Mouse (Mus musculus): ENCODE measurements around the gene Gm7138. TPM values are rescaled to one million over a fixed set of nuclear protein-coding genes. Genes with fewer than 3 reads are reported as not detected.
"Not testable (repeated sequence)": the region's sequence is repeated elsewhere in the genome, so short reads cannot be mapped to it uniquely, and the experiment has no call there.

Gm7138 gene
- total RNA-seq (2021) = not detected

DNA sequence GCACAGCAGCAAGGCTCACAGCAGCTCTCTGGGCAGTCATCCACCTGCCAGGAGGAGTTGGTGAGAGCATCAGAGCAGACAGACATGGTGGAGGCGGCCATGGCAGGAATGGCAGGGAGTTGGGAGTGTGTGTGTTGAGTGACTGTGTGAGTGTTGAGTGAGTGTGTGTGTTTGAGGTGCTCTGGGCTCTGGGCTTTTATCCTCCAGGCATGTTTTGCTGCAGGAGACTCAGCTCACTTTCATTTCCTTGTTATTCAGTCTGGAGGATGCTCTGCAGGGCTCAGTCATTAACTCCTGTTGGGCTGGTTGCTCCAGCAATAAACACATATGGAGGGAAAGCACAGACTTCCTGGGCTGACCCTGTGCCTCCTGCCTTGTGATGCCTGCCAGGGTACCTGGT is at the start of gene Gm7138:
TSS of gene Gm7138 (minus strand) at position 101 of the 400 bp plus-strand sequence.
- intact Hi-C loops (cut with DNase I); DNase-seq (ENCODE audit: low spot score in 2 of 2): not testable (repeated sequence)

DNA sequence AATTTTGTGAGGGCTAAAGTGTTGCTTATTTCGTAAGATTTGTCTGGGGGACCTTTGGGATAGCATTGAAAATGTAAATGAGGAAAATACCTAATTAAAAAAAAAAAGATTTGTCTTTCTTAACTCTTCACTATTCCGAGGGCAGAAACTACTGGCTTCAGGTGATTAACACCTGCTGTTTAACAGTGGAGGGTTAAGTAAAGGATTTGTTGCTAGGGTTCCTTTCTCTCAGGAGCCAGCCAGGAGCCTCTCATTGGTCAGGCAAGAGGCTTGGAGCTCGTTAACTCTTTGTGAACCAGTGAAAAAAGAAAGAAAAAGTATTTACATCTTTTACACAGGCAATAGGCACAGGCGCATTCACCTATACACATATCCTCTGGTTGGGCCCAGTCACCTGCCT is 42.5 kb upstream of the Gm7138 start:
- DNase-seq (ENCODE audit: low spot score in 2 of 2) = no peak
- intact Hi-C loops (cut with DNase I) = no loop called here

DNA sequence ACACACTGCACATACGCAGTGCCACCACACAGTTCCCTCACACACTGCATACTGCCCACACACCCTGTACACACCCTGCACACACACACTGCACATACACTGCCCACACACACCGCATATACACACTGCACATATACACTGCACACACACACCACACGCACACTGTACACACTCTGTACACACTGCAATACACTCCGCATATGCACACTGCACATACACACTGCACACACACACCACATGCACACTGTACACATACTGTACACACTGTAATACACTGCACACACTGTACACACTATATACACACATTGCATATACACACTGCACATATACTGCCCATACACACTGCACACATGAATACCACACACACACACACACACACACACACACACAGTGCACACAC is 41.8 kb upstream of the Gm7138 start:
- DNase-seq (ENCODE audit: low spot score in 2 of 2) = no peak
- intact Hi-C loops (cut with DNase I) = no loop called here

DNA sequence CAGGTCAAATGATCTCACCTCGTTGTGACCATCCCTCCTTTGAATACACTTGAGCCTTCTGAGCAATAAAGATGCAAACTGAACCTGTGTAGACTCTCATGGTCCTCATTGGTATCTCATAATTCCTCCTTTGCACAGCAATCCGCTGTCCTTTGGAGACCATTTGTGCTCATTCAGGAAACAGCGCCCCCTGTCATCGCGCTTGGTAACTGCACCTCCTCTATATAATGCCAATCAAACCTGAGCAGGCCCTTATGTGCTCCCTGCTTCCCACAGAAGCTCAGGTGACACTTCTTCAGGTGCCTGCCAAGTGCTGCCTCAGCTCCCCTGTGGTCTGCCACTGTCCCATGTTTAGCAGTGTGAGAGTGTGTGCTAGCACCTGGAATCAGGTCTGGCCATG is 38.8 kb upstream of the Gm7138 start:
- intact Hi-C loops (cut with DNase I) = no loop called here
- no peak for DNase-seq (ENCODE audit: low spot score in 2 of 2)

DNA sequence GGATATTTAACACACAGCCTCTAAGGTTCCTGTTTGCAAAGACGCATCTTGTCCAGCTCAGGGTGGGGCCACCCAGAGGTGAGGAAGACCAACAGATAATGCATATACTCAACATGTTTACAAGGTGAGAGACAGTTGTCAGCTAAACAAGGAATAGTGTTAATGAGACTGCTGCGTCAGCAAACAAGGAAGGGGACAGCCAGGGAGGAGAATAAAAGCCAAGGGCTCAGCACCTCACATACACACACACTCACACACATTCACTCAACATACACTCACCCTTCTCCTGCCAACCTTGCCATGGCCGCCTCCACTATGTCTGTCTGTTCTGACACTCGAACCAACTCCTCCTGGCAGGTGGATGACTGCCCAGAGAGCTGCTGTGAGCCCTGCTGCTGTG is 37.6 kb upstream of the Gm7138 start, which contains the start of gene Gm2696:
TSS of gene Gm2696 (plus strand) at position 301 of the 400 bp plus-strand sequence.
- DNase-seq (ENCODE audit: low spot score in 2 of 2) = no peak
- intact Hi-C loops (cut with DNase I) = no loop called here

DNA sequence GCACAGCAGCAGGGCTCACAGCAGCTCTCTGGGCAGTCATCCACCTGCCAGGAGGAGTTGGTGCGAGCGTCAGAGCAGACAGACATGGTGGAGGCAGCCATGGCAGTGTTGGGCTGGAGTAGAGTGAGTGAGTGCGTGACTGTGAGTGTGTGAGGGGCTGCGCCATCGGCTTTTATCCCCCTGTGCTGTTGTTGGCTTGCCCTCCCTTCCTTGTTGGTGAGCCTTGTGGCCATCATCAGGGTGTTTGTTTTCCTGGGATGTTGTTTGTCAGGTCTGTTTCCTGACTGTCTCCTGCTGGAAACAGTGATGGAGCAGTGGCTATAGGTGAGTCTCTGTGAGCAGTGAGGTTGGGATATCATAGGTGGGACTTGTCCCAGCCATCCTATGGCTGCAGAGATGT is 35.0 kb upstream of the Gm7138 start, which contains the start of gene Gm9507:
TSS of gene Gm9507 (minus strand) at position 101 of the 400 bp plus-strand sequence.
- no peak for DNase-seq (ENCODE audit: low spot score in 2 of 2)
- intact Hi-C loops (cut with DNase I) = no loop called here

DNA sequence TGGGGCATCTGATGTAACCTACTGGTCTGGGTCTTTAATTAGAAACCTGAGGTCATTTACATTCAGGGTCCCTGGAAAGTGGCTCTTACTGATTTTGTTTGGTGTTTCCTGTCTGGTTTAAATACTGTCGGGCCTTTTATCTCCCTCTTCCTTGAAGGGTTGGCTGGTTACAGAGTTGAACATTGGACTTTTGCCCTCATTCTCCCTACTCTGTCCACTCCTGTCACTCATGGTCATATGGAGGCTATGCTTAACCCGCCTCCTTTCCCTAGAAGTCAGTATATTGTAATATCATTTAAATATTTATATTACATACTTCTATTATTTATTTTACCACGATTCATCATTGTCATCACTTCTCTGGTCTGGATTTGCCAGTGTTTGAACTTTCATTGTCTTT is 27.4 kb upstream of the Gm7138 start:
- intact Hi-C loops (cut with DNase I) = no loop called here
- DNase-seq (ENCODE audit: low spot score in 2 of 2) = no peak

DNA sequence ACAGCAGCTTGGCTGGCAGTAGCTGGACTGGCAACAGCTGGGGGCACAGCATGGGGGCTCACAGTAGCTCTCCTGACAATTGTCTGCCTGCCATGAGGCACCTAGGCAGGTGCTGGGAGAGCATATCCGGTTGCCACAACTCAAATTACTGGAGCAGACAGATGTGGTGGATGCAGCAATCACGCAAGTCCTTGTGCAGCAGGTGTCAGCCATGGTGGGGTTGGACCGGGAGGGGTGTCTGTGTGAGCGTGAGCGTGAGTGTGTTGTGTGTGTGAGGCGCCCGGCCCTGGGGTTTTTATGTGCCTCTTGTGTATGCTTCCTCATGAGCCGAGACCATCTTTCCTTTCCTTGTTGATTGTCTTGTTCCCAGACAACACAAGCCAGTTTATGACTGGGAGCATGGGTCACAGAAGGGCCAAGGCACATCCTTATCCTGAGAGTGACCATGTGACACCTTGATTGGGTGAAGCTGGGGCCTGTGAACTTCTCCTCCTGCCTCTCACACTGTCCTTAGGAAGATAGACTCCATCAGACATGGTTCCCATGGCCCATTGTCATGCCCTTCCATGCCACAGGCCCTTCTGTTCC is 22.3 kb upstream of the Gm7138 start, which contains the start of gene Gm19668:
TSS of gene Gm19668 (minus strand) at position 213 of the 588 bp plus-strand sequence.
- intact Hi-C loops (cut with DNase I) = no loop called here
- DNase-seq (ENCODE audit: low spot score in 2 of 2) = no peak

DNA sequence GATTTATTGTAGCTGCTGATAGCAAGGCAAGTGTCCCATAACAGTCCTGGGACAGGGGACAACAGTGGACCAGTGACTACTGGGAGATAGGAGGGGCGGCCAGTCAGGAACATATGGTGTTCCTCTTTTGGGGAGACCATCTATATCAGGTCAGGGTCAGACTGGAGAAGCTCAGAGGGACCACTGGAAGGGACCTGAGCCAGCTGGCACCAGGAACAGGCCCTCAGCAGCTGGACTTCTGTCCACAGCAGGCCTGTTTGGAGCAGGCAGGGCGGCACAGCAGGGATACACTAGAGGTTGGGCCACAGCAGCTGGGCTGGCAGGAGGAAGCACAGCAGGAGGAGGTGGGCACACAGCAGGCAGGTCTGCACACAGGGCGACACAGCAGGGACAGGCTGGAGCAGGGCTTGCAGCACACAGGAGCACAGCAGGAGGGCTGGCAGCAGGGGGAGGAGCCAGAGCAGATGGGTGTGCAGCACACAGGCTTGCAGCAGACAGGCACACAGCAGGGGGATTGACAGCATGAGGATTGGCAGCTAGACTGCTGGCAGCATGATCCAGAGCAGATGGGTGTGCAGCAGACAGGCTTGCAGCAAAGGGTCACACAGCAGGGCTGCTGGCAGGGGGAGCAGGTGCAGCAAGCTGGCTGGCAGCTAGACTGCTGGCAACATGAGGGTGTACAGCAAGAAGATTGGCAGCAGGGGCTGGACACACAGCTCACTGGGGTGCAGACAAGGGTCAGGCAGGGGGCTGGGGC is 21.6 kb upstream of the Gm7138 start:
- DNase-seq (ENCODE audit: low spot score in 2 of 2); intact Hi-C loops (cut with DNase I): not testable (repeated sequence)

DNA sequence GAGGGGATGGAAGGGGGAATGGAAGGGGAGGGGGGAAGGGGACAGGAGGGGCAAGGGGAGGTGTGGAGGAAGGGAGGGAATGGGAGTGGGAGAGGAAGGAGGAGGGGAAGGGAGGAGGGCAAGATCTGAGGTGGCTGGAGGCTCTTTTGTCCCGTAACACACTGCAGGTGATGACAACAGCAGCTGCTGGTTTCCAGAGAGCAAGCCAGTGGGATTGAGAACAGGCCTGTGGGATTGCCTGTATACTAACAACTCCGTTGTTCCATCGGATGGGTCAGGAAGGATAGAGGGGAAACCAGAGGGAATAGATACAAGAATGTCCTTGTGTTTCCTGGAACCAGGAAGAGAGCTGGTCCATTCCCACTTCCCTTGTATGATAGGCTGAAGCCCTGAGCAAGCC is 20.9 kb upstream of the Gm7138 start:
- DNase-seq (ENCODE audit: low spot score in 2 of 2) = no peak
- intact Hi-C loops (cut with DNase I) = no loop called here

DNA sequence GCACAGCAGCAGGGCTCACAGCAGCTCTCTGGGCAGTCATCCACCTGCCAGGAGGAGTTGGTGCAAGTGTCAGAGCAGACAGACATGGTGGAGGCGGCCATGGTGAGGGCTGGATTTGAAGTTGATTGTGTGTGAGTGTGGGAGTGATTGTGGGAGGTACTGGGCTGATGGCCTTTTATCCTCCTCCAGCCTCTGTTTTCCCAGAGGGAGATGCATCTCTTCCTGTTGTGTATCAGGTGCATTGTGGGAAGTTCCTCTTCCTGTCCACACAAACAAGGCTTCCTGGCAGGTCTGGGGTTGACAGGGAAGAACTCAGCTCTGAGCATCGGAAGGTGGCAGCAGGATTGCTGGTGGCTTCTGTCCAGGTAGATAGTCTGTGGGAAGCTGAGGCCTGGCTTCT is 18.2 kb upstream of the Gm7138 start, which contains the start of gene Gm9639:
TSS of gene Gm9639 (minus strand) at position 101 of the 400 bp plus-strand sequence.
- intact Hi-C loops (cut with DNase I) = no loop called here
- no peak for DNase-seq (ENCODE audit: low spot score in 2 of 2)

DNA sequence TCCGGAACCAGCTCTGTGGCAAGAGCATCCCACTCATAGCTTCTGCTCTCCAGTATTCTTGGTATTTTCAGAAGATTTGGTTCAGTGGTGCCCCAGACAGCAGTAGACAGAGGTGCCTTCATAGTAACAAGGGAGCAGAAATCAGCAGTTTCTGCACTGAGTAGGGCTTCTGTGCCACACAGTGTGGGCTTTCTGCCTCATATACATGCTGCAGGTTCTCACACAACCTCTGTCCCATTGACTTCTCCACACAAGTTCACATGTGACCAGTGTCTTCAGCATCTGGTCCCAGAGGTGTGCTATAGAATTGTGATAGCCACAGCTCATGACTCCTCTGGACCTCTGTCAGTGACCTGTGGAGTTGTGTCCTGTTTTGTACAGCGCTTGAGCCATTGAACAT is 11.9 kb upstream of the Gm7138 start:
- DNase-seq (ENCODE audit: low spot score in 2 of 2) = no peak
- intact Hi-C loops (cut with DNase I) = no loop called here

DNA sequence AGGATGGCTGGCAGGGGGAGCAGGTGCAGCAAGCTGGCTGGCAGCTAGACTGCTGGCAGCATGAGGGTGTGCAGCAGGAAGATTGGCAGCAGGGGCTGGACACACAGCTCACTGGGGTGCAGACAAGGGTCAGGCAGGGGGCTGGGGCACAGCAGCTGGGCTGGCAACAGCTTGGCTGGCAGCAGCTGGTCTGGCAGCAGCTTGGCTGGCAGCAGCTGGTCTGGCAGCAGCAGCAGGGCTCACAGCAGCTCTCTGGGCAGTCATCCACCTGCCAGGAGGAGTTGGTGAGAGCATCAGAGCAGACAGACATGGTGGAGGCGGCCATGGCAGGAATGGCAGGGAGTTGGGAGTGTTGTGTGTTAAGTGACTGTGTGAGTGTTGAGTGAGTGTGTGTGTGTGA is 11.1 kb upstream of the Gm7138 start, which contains the start of gene Gm7137:
TSS of gene Gm7137 (minus strand) at position 325 of the 400 bp plus-strand sequence.
- intact Hi-C loops (cut with DNase I) = not testable (repeated sequence)
- peak in 1 of 2 experiments; percentile 46 for DNase-seq (ENCODE audit: low spot score in 2 of 2)

DNA sequence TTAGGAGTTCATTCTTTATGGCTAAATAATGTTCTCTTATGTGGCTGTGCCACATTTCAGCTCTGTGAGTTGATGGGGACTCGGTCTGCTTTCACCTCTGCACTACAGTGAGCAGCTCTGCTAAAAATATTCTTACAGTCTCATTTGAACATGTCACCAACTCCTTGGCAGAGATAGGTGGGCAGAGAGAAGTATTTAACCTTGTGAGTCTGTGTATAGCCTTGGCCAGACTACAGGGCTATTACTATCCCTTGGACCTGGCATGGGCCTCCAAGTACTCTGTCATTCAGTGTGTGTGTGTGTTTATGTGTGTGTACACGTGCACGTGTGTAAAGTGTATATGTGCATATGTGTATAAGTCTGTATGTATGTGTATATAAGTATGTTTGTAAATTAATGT is 6.7 kb upstream of the Gm7138 start:
- intact Hi-C loops (cut with DNase I) = not testable (repeated sequence)

DNA sequence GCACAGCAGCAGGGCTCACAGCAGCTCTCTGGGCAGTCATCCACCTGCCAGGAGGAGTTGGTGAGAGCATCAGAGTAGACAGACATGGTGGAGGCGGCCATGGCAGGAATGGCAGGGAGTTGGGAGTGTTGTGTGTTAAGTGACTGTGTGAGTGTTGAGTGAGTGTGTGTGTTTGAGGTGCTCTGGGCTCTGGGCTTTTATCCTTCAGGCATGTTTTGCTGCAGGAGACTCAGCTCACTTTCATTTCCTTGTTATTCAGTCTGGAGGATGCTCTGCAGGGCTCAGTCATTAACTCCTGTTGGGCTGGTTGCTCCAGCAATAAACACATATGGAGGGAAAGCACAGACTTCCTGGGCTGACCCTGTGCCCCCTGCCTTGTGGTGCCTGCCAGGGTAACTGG is 5.7 kb upstream of the Gm7138 start, which contains the start of gene Gm3250:
TSS of gene Gm3250 (minus strand) at position 101 of the 400 bp plus-strand sequence.
- intact Hi-C loops (cut with DNase I) = not testable (repeated sequence)

More for the DNA sequence above, 6.7 kb upstream of the Gm7138 start:
- not testable (repeated sequence) for DNase-seq (ENCODE audit: low spot score in 2 of 2)

DNA sequence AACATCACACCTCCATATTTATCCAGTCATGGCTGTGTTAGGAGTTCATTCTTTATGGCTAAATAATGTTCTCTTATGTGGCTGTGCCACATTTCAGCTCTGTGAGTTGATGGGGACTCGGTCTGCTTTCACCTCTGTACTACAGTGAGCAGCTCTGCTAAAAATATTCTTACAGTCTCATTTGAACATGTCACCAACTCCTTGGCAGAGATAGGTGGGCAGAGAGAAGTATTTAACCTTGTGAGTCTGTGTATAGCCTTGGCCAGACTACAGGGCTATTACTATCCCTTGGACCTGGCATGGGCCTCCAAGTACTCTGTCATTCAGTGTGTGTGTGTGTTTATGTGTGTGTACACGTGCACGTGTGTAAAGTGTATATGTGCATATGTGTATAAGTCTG is 4.6 kb downstream of the Gm7138 start:
- intact Hi-C loops (cut with DNase I); DNase-seq (ENCODE audit: low spot score in 2 of 2): not testable (repeated sequence)

More for the DNA sequence above, 5.7 kb upstream of the Gm7138 start, which contains the start of gene Gm3250:
- not testable (repeated sequence) for DNase-seq (ENCODE audit: low spot score in 2 of 2)

DNA sequence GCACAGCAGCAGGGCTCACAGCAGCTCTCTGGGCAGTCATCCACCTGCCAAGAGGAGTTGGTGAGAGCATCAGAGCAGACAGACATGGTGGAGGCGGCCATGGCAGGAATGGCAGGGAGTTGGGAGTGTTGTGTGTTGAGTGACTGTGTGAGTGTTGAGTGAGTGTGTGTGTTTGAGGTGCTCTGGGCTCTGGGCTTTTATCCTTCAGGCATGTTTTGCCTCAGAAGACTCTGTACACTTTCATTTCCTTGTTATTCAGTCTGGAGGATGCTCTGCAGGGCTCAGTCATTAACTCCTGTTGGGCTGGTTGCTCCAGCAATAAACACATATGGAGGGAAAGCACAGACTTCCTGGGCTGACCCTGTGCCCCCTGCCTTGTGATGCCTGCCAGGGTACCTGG is 5.5 kb downstream of the Gm7138 start, which contains the start of gene Gm3238:
TSS of gene Gm3238 (minus strand) at position 101 of the 400 bp plus-strand sequence.
- DNase-seq (ENCODE audit: low spot score in 2 of 2) = not testable (repeated sequence)

DNA sequence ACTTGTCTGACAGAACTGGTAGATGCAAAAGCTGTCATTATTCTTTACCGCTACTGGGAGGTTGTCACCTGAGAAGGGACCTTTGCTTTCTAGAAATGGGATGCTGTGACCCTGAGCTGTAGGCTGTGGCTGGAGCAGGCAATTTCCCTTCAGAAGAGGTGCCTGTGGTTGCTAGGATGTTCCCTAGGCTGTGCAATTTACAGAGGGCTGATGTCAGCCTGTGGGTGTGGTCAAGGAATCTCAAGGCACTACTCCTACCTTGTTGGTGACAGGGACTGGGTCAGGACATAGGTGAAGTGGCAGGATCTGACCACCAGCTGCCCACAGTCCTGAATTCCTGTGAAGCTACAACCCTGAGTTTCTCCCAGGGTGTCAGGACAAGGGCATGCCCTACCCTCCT is 7.0 kb downstream of the Gm7138 start:
- no peak for DNase-seq (ENCODE audit: low spot score in 2 of 2)

More for the DNA sequence above, 5.5 kb downstream of the Gm7138 start, which contains the start of gene Gm3238:
- intact Hi-C loops (cut with DNase I) = not testable (repeated sequence)

DNA sequence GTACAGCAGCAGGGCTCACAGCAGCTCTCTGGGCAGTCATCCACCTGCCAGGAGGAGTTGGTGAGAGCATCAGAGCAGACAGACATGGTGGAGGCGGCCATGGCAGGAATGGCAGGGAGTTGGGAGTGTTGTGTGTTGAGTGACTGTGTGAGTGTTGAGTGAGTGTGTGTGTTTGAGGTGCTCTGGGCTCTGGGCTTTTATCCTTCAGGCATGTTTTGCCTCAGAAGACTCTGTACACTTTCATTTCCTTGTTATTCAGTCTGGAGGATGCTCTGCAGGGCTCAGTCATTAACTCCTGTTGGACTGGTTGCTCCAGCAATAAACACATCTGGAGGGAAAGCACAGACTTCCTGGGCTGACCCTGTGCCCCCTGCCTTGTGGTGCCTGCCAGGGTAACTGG is 17.2 kb downstream of the Gm7138 start, which contains the start of gene Gm3233:
TSS of gene Gm3233 (minus strand) at position 101 of the 400 bp plus-strand sequence.
- intact Hi-C loops (cut with DNase I); DNase-seq (ENCODE audit: low spot score in 2 of 2): not testable (repeated sequence)

More for the DNA sequence above, 7.0 kb downstream of the Gm7138 start:
- intact Hi-C loops (cut with DNase I) = no loop called here

DNA sequence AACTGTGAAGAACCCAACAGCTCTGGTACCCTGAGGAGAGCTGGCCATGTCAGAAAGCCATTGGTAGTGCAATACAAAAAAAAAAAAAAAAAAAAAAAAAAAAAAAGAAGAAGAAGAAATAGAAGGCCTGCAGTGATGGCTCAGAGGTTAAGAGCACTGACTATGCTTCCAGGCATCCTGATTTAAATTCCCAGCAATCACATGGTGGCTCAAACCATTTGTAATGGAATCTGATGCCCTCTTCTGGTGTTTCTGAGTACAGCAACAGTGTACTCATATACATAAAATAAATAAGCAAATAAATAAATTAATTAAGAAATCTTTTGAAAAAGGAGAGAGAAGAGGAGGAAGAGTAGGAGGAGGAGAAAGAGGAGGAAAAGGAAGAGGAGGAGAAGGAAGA is 23.3 kb downstream of the Gm7138 start:
- intact Hi-C loops (cut with DNase I) = no loop called here
- DNase-seq (ENCODE audit: low spot score in 2 of 2) = no peak
